Mouse (Mus musculus) heart, adult 2 months (tissue): Measurements from ENCODE around the gene Olah.

Experiments
- CTCF ChIP-seq: fragments of 200-600 bp; IDR thresholded peaks from 2 replicates; pipeline ENCODE4 v1.8.1; 2022; ENCODE audit warnings: antibody characterized with exemption, mild to moderate bottlenecking, moderate library complexity
- EP300 ChIP-seq: fragments of 200-500 bp; IDR thresholded peaks from 2 replicates; pipeline ENCODE4 v1.6.1; 2011; ENCODE audit warnings: low read depth, low read length, control low read depth; ENCODE audit not compliant: insufficient read depth
- POLR2A ChIP-seq: fragments of 200-500 bp; IDR thresholded peaks from 2 replicates; pipeline ENCODE4 v1.6.1; 2011; ENCODE audit warnings: mild to moderate bottlenecking, low read depth, low read length, control low read depth; ENCODE audit not compliant: insufficient read depth

- no peak for TF ChIP-seq POLR2A
- no peak for TF ChIP-seq CTCF
- TF ChIP-seq EP300 = no peak
These were observed 31.9 kb downstream of the Olah start for GRCm38 (mm10) chr2:3365127-3365526.
